ENCODE assay signal across 8 mouse cellular contexts in the genomic region with DNA sequence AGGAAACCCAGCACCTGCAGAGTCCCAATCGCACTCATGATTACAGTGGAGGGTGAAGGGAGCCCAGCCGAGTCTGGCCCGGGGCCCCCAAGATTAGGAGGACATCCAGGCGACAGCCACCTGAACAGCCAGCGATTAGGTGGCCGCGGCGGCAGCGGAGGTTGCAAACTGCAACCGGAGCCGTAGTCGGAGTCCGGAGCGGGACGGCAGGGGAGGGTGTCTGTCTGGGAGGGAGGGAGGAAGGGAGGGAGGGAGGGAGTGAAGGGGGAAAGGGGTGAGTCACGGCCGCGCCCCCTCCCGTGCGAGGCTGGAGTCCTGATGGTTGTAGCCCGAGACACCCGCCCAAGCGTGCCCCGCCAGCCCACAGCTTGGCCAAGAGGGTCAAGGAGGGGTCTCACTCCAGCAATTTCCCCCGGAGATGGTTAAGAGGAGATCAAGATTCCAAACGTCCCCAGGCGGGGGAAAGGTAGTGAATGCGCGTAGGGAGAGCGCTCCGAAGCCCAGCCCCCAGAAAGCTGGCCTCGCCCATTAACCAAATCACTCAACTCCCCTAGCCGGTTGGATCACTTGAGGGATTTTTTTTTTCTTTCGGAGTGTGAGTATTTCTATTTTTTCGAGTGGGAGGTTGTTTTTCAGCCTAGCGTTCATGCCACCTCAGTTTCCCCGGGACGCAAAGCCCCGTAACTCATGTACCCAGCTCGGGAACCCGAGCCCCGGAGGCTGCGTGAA. TPM values are rescaled to one million over a fixed set of nuclear protein-coding genes. Genes with fewer than 3 reads are reported as not detected.
DNase-seq lines count a peak whose midpoint lies in the region; ATAC-seq and TF ChIP-seq lines count a peak whose summit lies in the region.

A gene (minus strand): TSS at position 189 of the 729 bp plus-strand sequence.

- H3K27ac ChIP-seq in forebrain, embryonic 11.5 days (ENCODE audit: low read depth, low read length) = no peak within 1 kb of the TSS
- peak within 1 kb of the TSS; percentile 68 for H3K27ac ChIP-seq in hindbrain, embryonic 12.5 days
- peak within 1 kb of the TSS; percentile 67 for H3K27ac ChIP-seq in limb, embryonic 14.5 days (replicated peaks; ENCODE audit: low read depth, low read length)
- no peak within 1 kb of the TSS for H3K27ac ChIP-seq in midbrain, embryonic 13.5 days
- no peak within 1 kb of the TSS for H3K27ac ChIP-seq in testis, adult 2 months (ENCODE audit: control insufficient read depth, insufficient read depth, low read depth, low read length)

- no peak for TF ChIP-seq CTCF in testis, adult 2 months (IDR thresholded peaks at IDR 0.05; ENCODE audit: control insufficient read depth, insufficient read depth, insufficient replicate concordance, low read depth, low read length)

- no peaks in the 10 kb centered on the region for H3K36me3 ChIP-seq in forebrain, embryonic 11.5 days (ENCODE audit: control insufficient read depth, insufficient read depth, low read length)
- H3K36me3 ChIP-seq in hindbrain, embryonic 12.5 days = no peaks in the 10 kb centered on the region
- no peaks in the 10 kb centered on the region for H3K36me3 ChIP-seq in limb, embryonic 14.5 days (ENCODE audit: control insufficient read depth, insufficient read depth, low read length)
- no peaks in the 10 kb centered on the region for H3K36me3 ChIP-seq in midbrain, embryonic 13.5 days
- H3K36me3 ChIP-seq in testis, adult 2 months (ENCODE audit: control insufficient read depth, insufficient read depth, low read length) = no peaks in the 10 kb centered on the region

- H3K9ac ChIP-seq in forebrain, embryonic 11.5 days (ENCODE audit: low read length) = peak within 1 kb of the TSS; percentile 50
- H3K9ac ChIP-seq in hindbrain, embryonic 12.5 days = peak within 1 kb of the TSS; percentile 62
- H3K9ac ChIP-seq in limb, embryonic 14.5 days (ENCODE audit: low read depth, low read length, severe bottlenecking) = peak within 1 kb of the TSS; percentile 55
- peak within 1 kb of the TSS; percentile 62 for H3K9ac ChIP-seq in midbrain, embryonic 13.5 days (replicated peaks)

- WGBS in forebrain, embryonic 11.5 days = under 1% methylated on average over 43 of the region's 43 CpGs
- under 1% methylated on average over 43 of the region's 43 CpGs for WGBS in hindbrain, embryonic 12.5 days
- under 1% methylated on average over 43 of the region's 43 CpGs for WGBS in limb, embryonic 14.5 days
- WGBS in midbrain, embryonic 13.5 days = under 1% methylated on average over 43 of the region's 43 CpGs

- no peaks in the 10 kb centered on the region for H3K9me3 ChIP-seq in forebrain, embryonic 11.5 days (ENCODE audit: control insufficient read depth, low read length)
- no peaks in the 10 kb centered on the region for H3K9me3 ChIP-seq in hindbrain, embryonic 12.5 days (replicated peaks)
- H3K9me3 ChIP-seq in limb, embryonic 14.5 days (ENCODE audit: control insufficient read depth, low read length) = no peaks in the 10 kb centered on the region
- H3K9me3 ChIP-seq in midbrain, embryonic 13.5 days = no peaks in the 10 kb centered on the region

- H3K4me3 ChIP-seq in forebrain, embryonic 11.5 days (ENCODE audit: low read depth, low read length) = peak within 1 kb of the TSS; percentile 64
- peak within 1 kb of the TSS; percentile 62 for H3K4me3 ChIP-seq in hindbrain, embryonic 12.5 days
- peak within 1 kb of the TSS; percentile 62 for H3K4me3 ChIP-seq in limb, embryonic 14.5 days (replicated peaks; ENCODE audit: low read length)
- H3K4me3 ChIP-seq in midbrain, embryonic 13.5 days (replicated peaks) = peak within 1 kb of the TSS; percentile 62
- peak within 1 kb of the TSS; percentile 87 for H3K4me3 ChIP-seq in testis, adult 2 months (ENCODE audit: control insufficient read depth, low read depth, low read length)

- ATAC-seq in forebrain, embryonic 11.5 days (replicated peaks; ENCODE audit: low FRiP score) = peak; percentile 40
- ATAC-seq in hindbrain, embryonic 12.5 days (ENCODE audit: low FRiP score) = peak; percentile 33; the same call in 1 of the 2 replicates
- ATAC-seq in limb, embryonic 14.5 days (ENCODE audit: low FRiP score, low read depth) = peak; percentile 73
- peak; percentile 43 for ATAC-seq in midbrain, embryonic 13.5 days

- DNase-seq in cerebellum, adult 18-20 months = peak; percentile 26 to 49
- no peak for DNase-seq in cerebellum, postnatal 4 days (ENCODE audit: low spot score in 2 of 2)
- peak; percentile 29 for DNase-seq in adrenal gland, adult 8-10 months
- DNase-seq in forebrain, embryonic 11.5 days (ENCODE audit: low spot score) = peak; percentile 72
- peak; percentile 67 for DNase-seq in limb, embryonic 14.5 days (ENCODE audit: low spot score)

- H3K4me2 ChIP-seq in forebrain, embryonic 11.5 days (ENCODE audit: low read depth, low read length, severe bottlenecking) = peak within 1 kb of the TSS; percentile 98
- H3K4me2 ChIP-seq in hindbrain, embryonic 12.5 days (replicated peaks) = peak within 1 kb of the TSS; percentile 98
- H3K4me2 ChIP-seq in limb, embryonic 14.5 days (replicated peaks; ENCODE audit: low read depth, low read length, severe bottlenecking) = peak within 1 kb of the TSS; percentile 99
- peak within 1 kb of the TSS; percentile 93 for H3K4me2 ChIP-seq in midbrain, embryonic 13.5 days (replicated peaks)

- no peak for TF ChIP-seq POLR2A in limb, embryonic 14.5 days (IDR thresholded peaks at IDR 0.05; ENCODE audit: borderline replicate concordance, extremely low read depth, insufficient read depth, insufficient read length)
- no peak for TF ChIP-seq POLR2A in testis, adult 2 months (IDR thresholded peaks at IDR 0.05; ENCODE audit: control insufficient read depth, low read depth, low read length)

- H3K27me3 ChIP-seq in forebrain, embryonic 11.5 days (ENCODE audit: control insufficient read depth, insufficient read depth, low read length) = peaks cover 27% of the 10 kb centered on the region
- H3K27me3 ChIP-seq in hindbrain, embryonic 12.5 days = peaks cover 52% of the 10 kb centered on the region
- H3K27me3 ChIP-seq in limb, embryonic 14.5 days (ENCODE audit: control insufficient read depth, insufficient read depth, low read length) = peaks cover 31% of the 10 kb centered on the region
- H3K27me3 ChIP-seq in midbrain, embryonic 13.5 days = peaks cover 62% of the 10 kb centered on the region
- no peaks in the 10 kb centered on the region; the same call in 1 of the 2 replicates for H3K27me3 ChIP-seq in testis, adult 2 months (ENCODE audit: control insufficient read depth, insufficient read depth, low read length)

- H3K4me1 ChIP-seq in forebrain, embryonic 11.5 days (replicated peaks; ENCODE audit: control insufficient read depth, insufficient read depth, low read length) = 0 out of 2 replicates have a peak, but pooled peaks cover 2% of the 10 kb centered on the region
- peaks cover 9% of the 10 kb centered on the region for H3K4me1 ChIP-seq in hindbrain, embryonic 12.5 days
- peaks cover 7% of the 10 kb centered on the region; the same call in 1 of the 2 replicates for H3K4me1 ChIP-seq in limb, embryonic 14.5 days (ENCODE audit: control insufficient read depth, insufficient read depth, low read length)
- H3K4me1 ChIP-seq in midbrain, embryonic 13.5 days (replicated peaks) = peaks cover 18% of the 10 kb centered on the region
- peaks cover 12% of the 10 kb centered on the region for H3K4me1 ChIP-seq in testis, adult 2 months (ENCODE audit: control insufficient read depth, insufficient read depth, low read length)

RNA-seq across cellular contexts. Expression of the gene that starts here (rescaled TPM):
- 1 to 10 TPM; 2.5 to 5.8 (median 4.6) TPM for total RNA-seq in adrenal gland, adult 8-10 months (2022)
- polyA plus RNA-seq in forebrain, embryonic 11.5 days (2014; fragmentation: Nextera tagmentation; extraction: Ambion mirVana) = 1.2 TPM in 2 replicates
- polyA plus RNA-seq in hindbrain, embryonic 12.5 days (2016; fragmentation: Nextera tagmentation; extraction: Ambion mirVana) = 9.8 and 11.7 TPM in 2 replicates
- polyA plus RNA-seq in limb, embryonic 14.5 days (2012; rRNA removed) = 17.5 and 18.2 TPM in 2 replicates
- polyA plus RNA-seq in limb, embryonic 14.5 days (2014; fragmentation: Nextera tagmentation; extraction: Ambion mirVana) = 19.6 and 21.1 TPM in 2 replicates
- 0.13 and 0.19 TPM in 2 replicates for polyA plus RNA-seq in midbrain, embryonic 13.5 days (2015; fragmentation: Nextera tagmentation; extraction: Ambion mirVana)
- 0.77 and 2.1 TPM in 2 replicates for polyA plus RNA-seq in testis, adult 2 months (2012; rRNA removed)

Comparison
In these comparisons a context has a peak if more than half of its experiments do, and no peak if none do; other contexts are left out.
1. DNase-seq: peak in cerebellum, adult 18-20 months (2 of 2), adrenal gland, adult 8-10 months (single experiment), forebrain, embryonic 11.5 days (single experiment) and limb, embryonic 14.5 days (single experiment); none in cerebellum, postnatal 4 days (0 of 2).
2. Peak in ATAC-seq, H3K4me3 ChIP-seq, H3K9ac ChIP-seq and H3K4me2 ChIP-seq in midbrain, embryonic 13.5 days; RNA of the gene not detected or under 1 TPM.
3. H3K27ac ChIP-seq: peak in hindbrain, embryonic 12.5 days (single experiment) and limb, embryonic 14.5 days (single experiment); none in forebrain, embryonic 11.5 days (single experiment), midbrain, embryonic 13.5 days (single experiment) and testis, adult 2 months (single experiment).
4. Peak in every context shown above with its lines, with median percentiles within 50 percentile points of each other: ATAC-seq, H3K4me2 ChIP-seq, H3K4me3 ChIP-seq and H3K9ac ChIP-seq.